Mouse (Mus musculus) bone marrow, adult 2 months (tissue): ENCODE measurements around the gene Nr5a2.

Source experiments
- CTCF ChIP-seq: fragments of 200-500 bp; IDR thresholded peaks from 2 replicates; pipeline ENCODE4 v1.5.1; 2011; ENCODE audit warnings: low read length, control low read depth; ENCODE audit not compliant: control insufficient read depth, insufficient read depth
- POLR2A ChIP-seq: fragments of 200-500 bp; IDR thresholded peaks from 2 replicates; pipeline ENCODE4 v1.6.1; 2011; ENCODE audit warnings: low read depth, mild to moderate bottlenecking, control low read depth, low read length, borderline replicate concordance; ENCODE audit not compliant: control insufficient read depth

- TF ChIP-seq CTCF: no peak
- no peak for TF ChIP-seq POLR2A
These were observed 136.4 kb downstream of the Nr5a2 start for GRCm38 (mm10) chr1:136823897-136824296.
